Mouse (Mus musculus): Measurements from ENCODE around the gene Zfp26. TPM values are rescaled to one million over a fixed set of nuclear protein-coding genes. Genes with fewer than 3 reads are reported as not detected.

The Zfp26 gene
- 5.0 TPM in 2 replicates for total RNA-seq (2015; ENCODE audit: low replicate concordance)
- total RNA-seq (2017; ENCODE audit: low replicate concordance): 3.1 and 17.9 TPM in 2 replicates

GRCm38 (mm10) chr9:20459377-20460317 is at the start of gene Zfp26:
Zfp26 (minus strand) TSS chr9:20460162.
- peak; percentile 97 for ATAC-seq (replicated peaks; ENCODE audit: low FRiP score, poor library complexity, severe bottlenecking)

- no peak for ATAC-seq (replicated peaks; ENCODE audit: low FRiP score, poor library complexity, severe bottlenecking)
Observed at GRCm38 (mm10) chr9:20509676-20510075, 49.7 kb upstream of the Zfp26 start.

DNA sequence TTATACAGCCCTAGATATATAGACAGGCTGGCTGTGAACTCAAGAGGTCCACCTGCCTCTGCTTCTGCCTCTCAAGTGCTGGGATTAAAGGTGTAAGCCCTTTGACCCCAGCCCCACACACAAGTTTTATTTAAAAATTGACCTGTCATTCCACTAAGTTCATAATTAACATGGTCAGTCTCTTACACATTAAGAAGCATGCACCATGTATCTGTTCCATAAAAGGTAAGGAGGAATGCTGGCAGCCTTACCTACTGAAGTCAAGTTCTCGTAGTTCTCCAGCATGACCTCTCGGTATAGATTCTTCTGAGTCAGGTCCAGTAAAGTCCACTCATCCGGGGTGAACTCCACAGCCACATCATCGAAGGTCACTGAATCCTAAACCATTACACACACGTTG is 44.8 kb upstream of the Zfp26 start:
- no peak for ATAC-seq (replicated peaks; ENCODE audit: low FRiP score, poor library complexity, severe bottlenecking)

DNA sequence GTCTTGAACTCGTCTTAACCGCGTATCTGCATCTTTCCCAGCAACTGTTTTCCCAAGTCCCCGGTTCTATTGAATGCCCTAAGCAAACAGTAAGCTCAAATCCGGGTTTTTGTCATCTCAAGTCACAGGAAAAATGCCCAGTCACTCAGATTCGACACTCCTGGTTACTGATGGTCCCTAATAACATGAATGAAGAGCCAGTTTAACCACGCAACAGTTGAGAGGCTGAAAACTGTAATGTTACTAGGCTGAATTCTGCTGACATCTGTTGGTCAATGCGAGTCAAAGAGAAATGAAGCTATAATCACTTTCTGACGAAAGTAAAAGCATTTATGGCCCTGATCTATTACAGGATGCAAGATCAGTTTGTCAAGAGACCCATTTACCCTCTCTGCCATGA is 33.3 kb upstream of the Zfp26 start:
- peak; percentile 33 for ATAC-seq (replicated peaks; ENCODE audit: low FRiP score, poor library complexity, severe bottlenecking)

- ATAC-seq (replicated peaks; ENCODE audit: low FRiP score, poor library complexity, severe bottlenecking): peak; percentile 97
Observed at GRCm38 (mm10) chr9:20492527-20493233, 32.7 kb upstream of the Zfp26 start, which contains the start of gene Zfp426. Zfp426 (minus strand) TSS chr9:20492746.

GRCm38 (mm10) chr9:20491858-20492526 is 32.0 kb upstream of the Zfp26 start:
- ATAC-seq (replicated peaks; ENCODE audit: low FRiP score, poor library complexity, severe bottlenecking): 0 out of 2 replicates have a peak, but pooled peaks have one; percentile 34

GRCm38 (mm10) chr9:20489536-20489935 is 29.6 kb upstream of the Zfp26 start:
- no peak for ATAC-seq (replicated peaks; ENCODE audit: low FRiP score, poor library complexity, severe bottlenecking)

DNA sequence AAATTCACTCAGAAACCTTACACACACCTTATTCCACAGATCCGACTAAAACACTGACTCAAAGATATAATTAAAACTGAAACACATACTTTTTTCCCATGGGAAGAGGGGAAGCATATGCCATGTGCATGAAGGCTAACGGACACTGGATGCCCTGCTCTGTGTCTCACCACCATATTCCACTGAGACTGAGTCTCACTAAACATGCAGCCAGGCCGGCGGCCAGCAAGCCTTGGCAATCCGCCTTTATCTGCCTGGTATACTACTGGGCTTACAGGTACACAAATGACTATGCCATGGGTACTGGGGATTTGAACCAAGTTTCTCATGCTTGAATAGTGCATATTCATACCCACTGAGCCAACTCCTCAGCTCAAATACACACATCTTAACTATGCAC is 19.4 kb upstream of the Zfp26 start:
- no peak for ATAC-seq (replicated peaks; ENCODE audit: low FRiP score, poor library complexity, severe bottlenecking)

DNA sequence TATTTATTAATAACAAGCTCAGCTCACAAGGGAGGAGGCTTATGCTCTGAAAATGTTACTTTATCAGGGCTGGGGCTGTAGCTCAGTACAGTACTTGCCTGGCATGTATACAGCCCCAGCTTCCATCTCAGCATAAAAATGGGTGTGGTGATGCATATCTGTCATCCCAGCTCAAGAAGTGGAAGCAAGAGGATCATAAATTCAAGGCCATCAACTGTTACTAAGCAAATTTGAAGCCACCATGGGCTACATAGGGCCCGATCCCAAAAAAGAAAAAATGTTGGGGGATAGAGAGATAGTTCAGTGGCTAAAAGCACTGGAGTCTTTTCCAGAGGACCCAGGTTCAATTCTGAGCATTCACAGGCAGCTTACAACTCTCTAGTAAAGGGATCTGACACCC is 16.7 kb upstream of the Zfp26 start:
- no peak for ATAC-seq (replicated peaks; ENCODE audit: low FRiP score, poor library complexity, severe bottlenecking)

DNA sequence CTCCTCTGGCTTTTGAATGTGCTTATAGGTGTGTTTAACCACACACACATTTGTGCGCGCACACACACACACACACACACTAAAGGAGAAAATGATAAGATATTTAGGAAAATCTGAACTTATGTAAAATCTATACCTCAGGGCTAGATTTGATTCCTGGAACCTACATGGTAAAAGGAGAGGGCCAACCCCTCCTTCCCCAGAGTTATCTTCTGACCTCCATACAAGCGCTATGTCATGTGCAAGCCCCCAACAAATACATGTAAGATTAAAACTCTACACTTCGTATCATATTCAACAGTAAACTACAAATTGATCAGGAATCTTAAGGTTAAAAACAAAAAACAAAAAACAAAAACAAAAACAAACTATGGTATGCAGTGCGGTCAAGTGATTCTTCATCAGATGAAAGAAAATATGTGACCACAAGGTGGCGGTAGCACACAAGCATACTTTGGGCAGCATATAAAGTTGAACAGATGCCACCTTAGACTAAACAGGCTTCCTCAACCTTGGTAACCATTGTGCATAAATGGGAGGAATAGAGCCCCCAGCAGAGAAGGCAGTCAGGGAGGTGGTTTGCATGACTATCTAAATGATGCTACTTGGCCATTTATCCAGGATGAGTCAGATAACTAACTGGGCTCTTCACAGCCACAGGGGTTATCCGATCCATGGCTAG is 6.9 kb upstream of the Zfp26 start:
- peak; percentile 83; the same call in 1 of the 2 replicates for ATAC-seq (replicated peaks; ENCODE audit: low FRiP score, poor library complexity, severe bottlenecking)

GRCm38 (mm10) chr9:20453647-20454046 is 6.3 kb downstream of the Zfp26 start:
- ATAC-seq (replicated peaks; ENCODE audit: low FRiP score, poor library complexity, severe bottlenecking): no peak

DNA sequence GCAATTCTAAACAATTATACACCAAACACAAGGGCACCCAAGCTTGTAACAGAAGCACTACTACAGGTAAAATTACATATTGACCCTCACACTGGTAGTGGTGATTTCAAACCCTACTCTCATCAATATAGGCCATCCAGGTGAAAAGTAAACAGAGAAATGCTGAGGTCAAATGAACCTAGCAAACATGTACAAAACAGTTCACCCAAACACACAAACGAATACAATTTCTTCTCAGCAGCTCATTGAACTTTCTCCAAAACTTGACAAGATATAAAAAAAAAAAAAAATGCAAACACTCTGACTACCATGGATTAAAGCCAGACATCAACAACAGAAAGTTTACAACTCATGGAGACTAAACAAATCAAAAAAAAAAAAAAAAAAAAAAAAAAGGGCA is 8.5 kb downstream of the Zfp26 start:
- no peak for ATAC-seq (replicated peaks; ENCODE audit: low FRiP score, poor library complexity, severe bottlenecking)

GRCm38 (mm10) chr9:20443183-20443783 is 16.7 kb downstream of the Zfp26 start:
- ATAC-seq (replicated peaks; ENCODE audit: low FRiP score, poor library complexity, severe bottlenecking): no peak

- no peak for ATAC-seq (replicated peaks; ENCODE audit: low FRiP score, poor library complexity, severe bottlenecking)
Observed at GRCm38 (mm10) chr9:20430004-20430403, 30.0 kb downstream of the Zfp26 start.

GRCm38 (mm10) chr9:20411460-20411859 is 48.5 kb downstream of the Zfp26 start:
- ATAC-seq (replicated peaks; ENCODE audit: low FRiP score, poor library complexity, severe bottlenecking): no peak

DNA sequence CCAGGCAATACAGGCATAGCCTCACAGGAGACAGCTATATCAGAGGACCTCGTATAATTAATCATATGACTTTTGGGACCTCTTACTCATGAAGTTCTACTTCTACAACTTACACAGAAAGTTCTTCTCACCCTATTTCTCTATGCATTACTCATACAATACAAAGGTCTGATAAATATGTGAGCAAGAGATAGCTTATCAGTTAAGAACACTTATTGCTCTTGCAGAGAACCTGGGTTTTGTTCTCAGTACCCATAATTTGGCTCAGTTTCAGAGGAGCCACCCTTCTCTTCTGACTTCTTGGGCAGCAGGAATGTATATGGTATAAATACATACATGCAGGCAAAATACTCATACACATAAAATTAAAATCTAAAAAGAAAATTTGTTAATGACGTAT is 50.6 kb downstream of the Zfp26 start:
- no peak for ATAC-seq (replicated peaks; ENCODE audit: low FRiP score, poor library complexity, severe bottlenecking)

- ATAC-seq (replicated peaks; ENCODE audit: low FRiP score, poor library complexity, severe bottlenecking): peak; percentile 67
Observed at GRCm38 (mm10) chr9:20385343-20385703, 74.6 kb downstream of the Zfp26 start.

- peak; percentile 100 for ATAC-seq (replicated peaks; ENCODE audit: low FRiP score, poor library complexity, severe bottlenecking)
Observed at GRCm38 (mm10) chr9:20384532-20385342, 75.2 kb downstream of the Zfp26 start, which contains the start of gene Zfp560. Zfp560 (minus strand) TSS chr9:20385177.

Data from erythroblast, adult 5-6 weeks (primary cell).